In the genomic region with DNA sequence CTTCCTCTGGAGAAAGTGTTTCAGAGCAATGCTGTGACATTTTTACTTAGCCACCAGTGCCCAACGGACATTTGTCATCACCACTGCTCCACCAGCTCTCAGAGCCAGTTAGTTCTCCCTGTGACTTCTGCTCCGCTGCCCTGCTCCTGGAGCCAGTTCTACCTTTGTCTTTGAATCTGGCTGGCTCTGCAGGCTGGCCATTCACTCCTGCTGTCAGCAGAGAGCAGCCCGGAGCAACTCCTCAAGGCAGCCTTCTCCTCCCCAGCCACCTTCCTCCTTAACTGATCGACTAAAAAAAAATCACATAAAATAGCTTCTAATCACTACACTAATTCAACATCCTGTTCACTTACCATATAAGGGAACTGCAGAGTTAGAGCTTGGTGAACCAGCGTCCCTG, we compare ENCODE assay signal across 15 mouse cellular contexts.
DNase-seq lines count a peak whose midpoint lies in the region; ATAC-seq and TF ChIP-seq lines count a peak whose summit lies in the region.
"Had no signal": no experiment of that assay in that cellular context is flagged by ENCODE, and none has a peak within 500 bp of the region (broad histone marks: within the 10 kb centered on the region; RNA-seq: fewer than 3 reads in every experiment).

No protein-coding gene starts in this region.

- ATAC-seq in lung, postnatal 0 days: no peak
- no peak for ATAC-seq in heart, embryonic 14.5 days (ENCODE audit: insufficient number of reproducible peaks, insufficient read depth, low FRiP score, low read depth)
- no peak for ATAC-seq in CD4-positive, CD25-positive, alpha-beta regulatory T cell, adult 4 months
- ATAC-seq: activated CD4-positive, CD25-positive, alpha-beta regulatory T cell, adult 4 months; liver, postnatal 0 days had no signal

- no peak for TF ChIP-seq EP300 in lung, postnatal 0 days (IDR thresholded peaks at IDR 0.05)

- no peaks in the 10 kb centered on the region for H3K27me3 ChIP-seq in heart, embryonic 10.5 days (ENCODE audit: insufficient read depth, poor library complexity, severe bottlenecking)
- no peaks in the 10 kb centered on the region for H3K27me3 ChIP-seq in lung, postnatal 0 days (replicated peaks; ENCODE audit: insufficient read depth, low read length)
- no peaks in the 10 kb centered on the region for H3K27me3 ChIP-seq in heart, embryonic 14.5 days (ENCODE audit: control insufficient read depth, insufficient read depth, low read length)
- no peaks in the 10 kb centered on the region for H3K27me3 ChIP-seq in limb, embryonic 10.5 days (ENCODE audit: low read depth, poor library complexity, severe bottlenecking)
- H3K27me3 ChIP-seq: hindbrain, embryonic 15.5 days; neural tube, embryonic 13.5 days had no signal

- H3K9ac ChIP-seq in lung, postnatal 0 days (replicated peaks; ENCODE audit: low read depth): no peak overlapping the region
- H3K9ac ChIP-seq in heart, embryonic 14.5 days (ENCODE audit: low read length): peak overlapping the region; percentile 1; the same call in 1 of the 2 replicates
- H3K9ac ChIP-seq: embryonic facial prominence, embryonic 12.5 days; hindbrain, embryonic 15.5 days; limb, embryonic 13.5 days; liver, postnatal 0 days; neural tube, embryonic 13.5 days had no signal

- H3K4me2 ChIP-seq in lung, postnatal 0 days (replicated peaks; ENCODE audit: low read depth, low read length): no peak overlapping the region
- no peak overlapping the region for H3K4me2 ChIP-seq in heart, embryonic 14.5 days (ENCODE audit: low read length)
- H3K4me2 ChIP-seq: embryonic facial prominence, embryonic 12.5 days; hindbrain, embryonic 15.5 days; limb, embryonic 13.5 days; neural tube, embryonic 13.5 days had no signal

- WGBS in heart, embryonic 10.5 days: 30% methylated on average over 5 of the region's 5 CpGs
- WGBS in lung, postnatal 0 days: 42% methylated on average over 5 of the region's 5 CpGs
- 26% methylated on average over 5 of the region's 5 CpGs for WGBS in heart, embryonic 14.5 days
- 59% methylated on average over 5 of the region's 5 CpGs for WGBS in limb, embryonic 10.5 days

- H3K4me1 ChIP-seq in heart, embryonic 10.5 days: peaks cover 26% of the 10 kb centered on the region
- H3K4me1 ChIP-seq in lung, postnatal 0 days (ENCODE audit: insufficient read depth, low read depth, low read length): no peaks in the 10 kb centered on the region
- H3K4me1 ChIP-seq in heart, embryonic 14.5 days (ENCODE audit: control insufficient read depth in 2 of 2, insufficient read depth in 2 of 2, low read length in 2 of 2): peaks cover 7 to 12% of the 10 kb centered on the region in 2 experiments
- peaks cover 32% of the 10 kb centered on the region for H3K4me1 ChIP-seq in limb, embryonic 10.5 days
- H3K4me1 ChIP-seq: hindbrain, embryonic 15.5 days; neural tube, embryonic 13.5 days had no signal

- TF ChIP-seq CTCF in lung, postnatal 0 days (IDR thresholded peaks at IDR 0.05): peak; percentile 33

- no peaks in the 10 kb centered on the region for H3K36me3 ChIP-seq in heart, embryonic 10.5 days
- no peaks in the 10 kb centered on the region for H3K36me3 ChIP-seq in lung, postnatal 0 days (ENCODE audit: insufficient read depth, low read length)
- no peaks in the 10 kb centered on the region for H3K36me3 ChIP-seq in heart, embryonic 14.5 days (ENCODE audit: control insufficient read depth, insufficient read depth, low read length)
- H3K36me3 ChIP-seq in limb, embryonic 10.5 days: no peaks in the 10 kb centered on the region
- H3K36me3 ChIP-seq: embryonic facial prominence, embryonic 12.5 days; hindbrain, embryonic 15.5 days; limb, embryonic 13.5 days; neural tube, embryonic 13.5 days had no signal

- H3K9me3 ChIP-seq in heart, embryonic 10.5 days: no peaks in the 10 kb centered on the region
- H3K9me3 ChIP-seq in lung, postnatal 0 days (ENCODE audit: low read length): no peaks in the 10 kb centered on the region
- no peaks in the 10 kb centered on the region for H3K9me3 ChIP-seq in heart, embryonic 14.5 days (ENCODE audit: control insufficient read depth, low read length)
- no peaks in the 10 kb centered on the region for H3K9me3 ChIP-seq in limb, embryonic 10.5 days (replicated peaks)
- H3K9me3 ChIP-seq: embryonic facial prominence, embryonic 12.5 days; hindbrain, embryonic 15.5 days; limb, embryonic 13.5 days; neural tube, embryonic 13.5 days had no signal

- H3K27ac ChIP-seq in heart, embryonic 10.5 days: peak overlapping the region; percentile 37
- H3K27ac ChIP-seq in lung, postnatal 0 days (ENCODE audit: low read length): no peak overlapping the region
- H3K27ac ChIP-seq in heart, embryonic 14.5 days (replicated peaks in 1 of 2; ENCODE audit: control insufficient read depth in 1 of 2, insufficient read depth in 1 of 2, low read depth in 2 of 2, low read length in 2 of 2): peak overlapping the region; percentile 60 to 72
- no peak overlapping the region for H3K27ac ChIP-seq in limb, embryonic 10.5 days
- H3K27ac ChIP-seq: embryonic facial prominence, embryonic 12.5 days; hindbrain, embryonic 15.5 days; limb, embryonic 13.5 days; neural tube, embryonic 13.5 days had no signal

- intact Hi-C loops in heart, postnatal 25 days (cut with DNase I): no loop called here

- no peak for DNase-seq in heart, embryonic 10.5 days (ENCODE audit: low spot score)
- DNase-seq in heart, postnatal 25 days (ENCODE audit: low spot score): no peak
- DNase-seq in lung, postnatal 0 days (ENCODE audit: low spot score): no peak
- no peak for DNase-seq in lung, postnatal 10 days
- DNase-seq in limb, embryonic 10.5 days (ENCODE audit: low spot score): peak; percentile 35
- DNase-seq: cerebellum, adult 11 months; liver, postnatal 0 days; right cerebral cortex, adult 18-20 months had no signal

- no peak overlapping the region for H3K4me3 ChIP-seq in heart, embryonic 10.5 days
- H3K4me3 ChIP-seq in lung, postnatal 0 days (ENCODE audit: low read depth, low read length): no peak overlapping the region
- no peak overlapping the region for H3K4me3 ChIP-seq in heart, embryonic 14.5 days (ENCODE audit: control insufficient read depth in 1 of 2, insufficient read depth in 1 of 2, low read depth in 1 of 2, low read length in 2 of 2)
- no peak overlapping the region for H3K4me3 ChIP-seq in limb, embryonic 10.5 days
- H3K4me3 ChIP-seq: embryonic facial prominence, embryonic 12.5 days; hindbrain, embryonic 15.5 days; limb, embryonic 13.5 days; neural tube, embryonic 13.5 days had no signal

Comparison
In these comparisons a context has a peak if more than half of its experiments do, and no peak if none do; other contexts are left out.
1. H3K27ac ChIP-seq: peak in heart, embryonic 10.5 days (single experiment) and heart, embryonic 14.5 days (2 of 2); none in lung, postnatal 0 days (single experiment) and limb, embryonic 10.5 days (single experiment).